Mouse (Mus musculus) embryonic fibroblast, embryonic 13.5 days (primary cell): ENCODE measurements around the gene Fam178b.

Source experiments
- CTCF ChIP-seq: IDR thresholded peaks from 2 replicates; pipeline ENCODE4 v1.5.1; 2011; ENCODE audit warnings: mild to moderate bottlenecking, control low read depth, low read length, moderate library complexity, borderline replicate concordance; ENCODE audit not compliant: insufficient read depth
- POLR2A ChIP-seq: IDR thresholded peaks from 2 replicates; pipeline ENCODE4 v1.6.1; 2011; ENCODE audit warnings: low read depth, mild to moderate bottlenecking, control low read depth, low read length, moderate library complexity

DNA sequence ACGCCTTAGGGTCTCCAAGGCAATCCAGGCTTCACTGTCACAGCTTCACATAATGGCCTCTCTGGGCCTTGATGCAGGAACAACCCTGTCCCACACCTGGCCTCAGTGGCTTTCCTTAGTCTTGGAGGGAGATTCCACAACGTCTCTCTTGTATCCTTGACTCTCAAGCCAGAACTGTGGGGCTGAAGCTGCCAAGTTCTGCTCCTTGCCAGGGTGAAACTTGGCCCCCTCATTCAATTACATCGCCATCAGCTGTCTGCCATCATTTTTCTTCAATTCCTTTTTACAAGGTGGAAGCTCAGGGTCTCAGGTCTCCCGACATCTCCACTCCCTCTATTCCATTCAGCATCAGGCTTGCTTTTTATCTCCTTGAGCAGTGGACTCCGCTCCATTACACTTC is 27.9 kb downstream of the Fam178b start:
- TF ChIP-seq POLR2A (no peak), CTCF (no peak)
